Mouse (Mus musculus) limb, embryonic 14.5 days (tissue): ENCODE measurements around the gene Krt90. TPM values are rescaled to one million over a fixed set of nuclear protein-coding genes. Genes with fewer than 3 reads are reported as not detected.

Experiments used
- ATAC-seq: fragments of 200-750 bp; cut with Nextera tagmentation; 2 replicates; pipeline ENCODE4 v1.8.0; 2017; ENCODE audit warnings: low read depth, moderate number of reproducible peaks, moderate TSS enrichment; ENCODE audit not compliant: low FRiP score
- DNase-seq: peaks from one replicate; pipeline ENCODE4 v3.0.0-alpha.2; 2015; ENCODE audit warnings: low spot score
- H3K27ac ChIP-seq: fragments of 300-500 bp; sonication (generic); replicated peaks from 2 replicates; pipeline ENCODE4 v1.5.1; 2014; ENCODE audit warnings: low read depth, mild to moderate bottlenecking, low read length, moderate library complexity, mixed read lengths
- H3K27me3 ChIP-seq: fragments of 300-500 bp; sonication (generic); 2 replicates; pipeline ENCODE4 v1.6.1; 2014; ENCODE audit warnings: low read length, mixed read lengths; ENCODE audit not compliant: control insufficient read depth, insufficient read depth
- H3K36me3 ChIP-seq: fragments of 300-500 bp; sonication (generic); 2 replicates; pipeline ENCODE4 v1.6.1; 2014; ENCODE audit warnings: mild to moderate bottlenecking, low read length, moderate library complexity, mixed read lengths; ENCODE audit not compliant: control insufficient read depth, insufficient read depth
- H3K4me1 ChIP-seq: fragments of 300-500 bp; sonication (generic); 2 replicates; pipeline ENCODE4 v1.6.1; 2014; ENCODE audit warnings: antibody characterized with exemption, low read length, mixed read lengths; ENCODE audit not compliant: control insufficient read depth, insufficient read depth
- H3K4me2 ChIP-seq: fragments of 300-500 bp; sonication (generic); replicated peaks from 2 replicates; pipeline ENCODE4 v1.6.1; 2014; ENCODE audit warnings: low read depth, mild to moderate bottlenecking, low read length, moderate library complexity; ENCODE audit not compliant: severe bottlenecking
- H3K4me3 ChIP-seq: fragments of 300-500 bp; sonication (generic); replicated peaks from 2 replicates; pipeline ENCODE4 v1.5.1; 2014; ENCODE audit warnings: low read length
- H3K9ac ChIP-seq: fragments of 300-500 bp; sonication (generic); 2 replicates; pipeline ENCODE4 v1.6.1; 2014; ENCODE audit warnings: mild to moderate bottlenecking, low read depth, low read length, moderate library complexity; ENCODE audit not compliant: severe bottlenecking
- H3K9me3 ChIP-seq: fragments of 300-500 bp; sonication (generic); 2 replicates; pipeline ENCODE4 v1.6.1; 2016; ENCODE audit warnings: low read length; ENCODE audit not compliant: control insufficient read depth
- POLR2A ChIP-seq: fragments of 200-500 bp; IDR thresholded peaks from 2 replicates; pipeline ENCODE4 v1.8.0; 2012; ENCODE audit warnings: inconsistent platforms, mild to moderate bottlenecking, moderate library complexity, borderline replicate concordance; ENCODE audit not compliant: insufficient read depth, insufficient read length; ENCODE audit errors: extremely low read depth
- WGBS: fragments of 180-500 bp; shearing (Covaris S2); extraction: QIAGEN DNeasy Blood & Tissue Kit; methylation state at CpG from one replicate; pipeline ENCODE4 v1.1.7; 2014; 5-methylcytosine and 5-hydroxymethylcytosine counted together
- polyA plus RNA-seq, 2 experiments: library from polyadenylated mRNA; depleted of rRNA in 1 of 2; stranded (reverse) in 1 of 2; unstranded in 1 of 2; fragments of >200 nt; fragmentation: Nextera tagmentation in 1 of 2; extraction: Ambion mirVana in 1 of 2; gene quantifications; 2 replicates each; pipeline versions ENCODE4 v1.2.1 to v1.2.3; 2012 to 2014

The Krt90 gene
- polyA plus RNA-seq (2012; rRNA removed) (0.06 and 0.08 TPM in 2 replicates), polyA plus RNA-seq (2014; fragmentation: Nextera tagmentation; extraction: Ambion mirVana) (0.07 and 0.10 TPM in 2 replicates)

GRCm38 (mm10) chr15:101562850-101563249 is at the start of gene Krt90:
Gene Krt90, minus strand, starts transcription at chr15:101562950.
- Histone ChIP-seq H3K9ac (no peak within 1 kb of the TSS), H3K27me3 (no peaks in the 10 kb centered on the region), H3K9me3 (no peaks in the 10 kb centered on the region), H3K4me2 (no peak within 1 kb of the TSS), H3K27ac (no peak within 1 kb of the TSS), H3K36me3 (no peaks in the 10 kb centered on the region), H3K4me3 (no peak within 1 kb of the TSS), H3K4me1 (peaks cover 21% of the 10 kb centered on the region)
- no peak for TF ChIP-seq POLR2A
- no peak for ATAC-seq
- DNase-seq: no peak
- whole genome bisulfite sequencing: 60% methylated on average over 5 of the region's 5 CpGs

- no peak overlapping the region for H3K4me3 ChIP-seq
Observed at GRCm38 (mm10) chr15:101599123-101599522, 36.4 kb upstream of the Krt90 start.

GRCm38 (mm10) chr15:101588216-101588615 is 25.5 kb upstream of the Krt90 start:
- DNase-seq: no peak
- Histone ChIP-seq H3K4me3 (no peak overlapping the region), H3K27ac (no peak overlapping the region), H3K27me3 (no peaks in the 10 kb centered on the region), H3K36me3 (no peaks in the 10 kb centered on the region), H3K9me3 (no peaks in the 10 kb centered on the region), H3K4me2 (no peak overlapping the region), H3K9ac (no peak overlapping the region), H3K4me1 (no peaks in the 10 kb centered on the region)
- TF ChIP-seq POLR2A: no peak
- no peak for ATAC-seq
- WGBS: 70% methylated on average over 10 of the region's 10 CpGs

More at GRCm38 (mm10) chr15:101599123-101599522, 36.4 kb upstream of the Krt90 start:
- no peak overlapping the region for H3K27ac ChIP-seq
- H3K36me3 ChIP-seq: no peaks in the 10 kb centered on the region
- H3K4me2 ChIP-seq: no peak overlapping the region
- no peak overlapping the region for H3K9ac ChIP-seq
- DNase-seq (no peak), ATAC-seq (no peak)
- 77% methylated on average over 6 of the region's 6 CpGs for WGBS
- H3K9me3 ChIP-seq: no peaks in the 10 kb centered on the region
- no peak for TF ChIP-seq POLR2A
- H3K27me3 ChIP-seq: no peaks in the 10 kb centered on the region
- H3K4me1 ChIP-seq: no peaks in the 10 kb centered on the region

GRCm38 (mm10) chr15:101584456-101584855 is 21.7 kb upstream of the Krt90 start:
- no peak overlapping the region for H3K27ac ChIP-seq
- no peaks in the 10 kb centered on the region for H3K9me3 ChIP-seq
- 46% methylated on average over 2 of the region's 2 CpGs for WGBS
- H3K36me3 ChIP-seq: no peaks in the 10 kb centered on the region
- no peaks in the 10 kb centered on the region for H3K4me1 ChIP-seq
- H3K27me3 ChIP-seq: no peaks in the 10 kb centered on the region
- H3K9ac ChIP-seq: no peak overlapping the region
- TF ChIP-seq POLR2A: no peak
- no peak for DNase-seq
- no peak for ATAC-seq
- no peak overlapping the region for H3K4me2 ChIP-seq
- H3K4me3 ChIP-seq: no peak overlapping the region

- H3K9ac ChIP-seq: no peak overlapping the region
- DNase-seq (no peak), ATAC-seq (no peak)
- H3K4me2 ChIP-seq: no peak overlapping the region
- no peak overlapping the region for H3K27ac ChIP-seq
- H3K4me3 ChIP-seq: no peak overlapping the region
- no peaks in the 10 kb centered on the region for H3K4me1 ChIP-seq
- no peaks in the 10 kb centered on the region for H3K9me3 ChIP-seq
- no peaks in the 10 kb centered on the region for H3K36me3 ChIP-seq
- no peaks in the 10 kb centered on the region for H3K27me3 ChIP-seq
- no peak for TF ChIP-seq POLR2A
- 66% methylated on average over 8 of the region's 8 CpGs for WGBS
Observed at GRCm38 (mm10) chr15:101583211-101583965, 20.6 kb upstream of the Krt90 start.
